Mouse (Mus musculus) layer of hippocampus, adult 2 months (tissue): Measurements from ENCODE around the gene Smyd4. TPM values are rescaled to one million over a fixed set of nuclear protein-coding genes. Genes with fewer than 3 reads are reported as not detected.
A peak's percentile ranks its signal among the peaks of the same experiment; 100 is the strongest.
"Not testable (repeated sequence)": the region's sequence is repeated elsewhere in the genome, so short reads cannot be mapped to it uniquely, and the experiment has no call there.

Experiments used
- DNase-seq, 2 experiments: peaks; one replicate each; pipeline ENCODE4 v3.0.0; 2022; ENCODE audit warnings: low spot score in 2 of 2
- H3K27ac ChIP-seq: fragments of 200-600 bp; 2 replicates; pipeline ENCODE4 v1.8.1; 2022
- H3K4me3 ChIP-seq: fragments of 200-600 bp; 2 replicates; pipeline ENCODE4 v1.8.1; 2022; ENCODE audit warnings: mild to moderate bottlenecking
- CTCF ChIP-seq: fragments of 200-600 bp; conservative IDR thresholded peaks from 2 replicates; pipeline ENCODE4 v1.8.1; 2022; ENCODE audit warnings: antibody characterized with exemption, mild to moderate bottlenecking, moderate library complexity
- total RNA-seq, 2 experiments: library from RNA; stranded (reverse); gene quantifications; 2 replicates each; pipeline ENCODE4 v1.2.3; 2021

The Smyd4 gene
- total RNA-seq, 2 experiments from 2014 or later, result 14.9 to 16.7 TPM

- Histone ChIP-seq H3K27ac (no peak overlapping the region), H3K4me3 (no peak overlapping the region)
- no peak for TF ChIP-seq CTCF
- DNase-seq, result no peak
These were observed 3.0 kb downstream of the Smyd4 start for GRCm38 (mm10) chr11:75351225-75351624.

- TF ChIP-seq CTCF, result no peak
- Histone ChIP-seq H3K4me3 (no peak overlapping the region), H3K27ac (no peak overlapping the region)
- DNase-seq, result no peak
These were observed 7.2 kb downstream of the Smyd4 start for GRCm38 (mm10) chr11:75355475-75355874.

GRCm38 (mm10) chr11:75377125-75377524 lies 28.9 kb downstream of the Smyd4 start:
- H3K4me3 ChIP-seq, result no peak overlapping the region
- no peak for DNase-seq
- H3K27ac ChIP-seq, result no peak overlapping the region
- TF ChIP-seq CTCF, result no peak

GRCm38 (mm10) chr11:75378786-75379185 lies 30.6 kb downstream of the Smyd4 start:
- not testable (repeated sequence) for H3K27ac ChIP-seq, H3K4me3 ChIP-seq, DNase-seq

GRCm38 (mm10) chr11:75383529-75383928 lies 35.3 kb downstream of the Smyd4 start:
- not testable (repeated sequence) for H3K27ac ChIP-seq, H3K4me3 ChIP-seq, DNase-seq

GRCm38 (mm10) chr11:75395611-75396010 lies 47.4 kb downstream of the Smyd4 start:
- peak overlapping the region; percentile 90 for H3K27ac ChIP-seq
- DNase-seq, result no peak
- no peak for TF ChIP-seq CTCF
- no peak overlapping the region for H3K4me3 ChIP-seq

GRCm38 (mm10) chr11:75397452-75397851 lies 49.2 kb downstream of the Smyd4 start:
- DNase-seq, result peak in 1 of 2 experiments; percentile 33
- Histone ChIP-seq H3K4me3 (no peak overlapping the region), H3K27ac (peak overlapping the region; percentile 90)
- TF ChIP-seq CTCF, result no peak

GRCm38 (mm10) chr11:75399411-75399841 lies 51.2 kb downstream of the Smyd4 start:
- DNase-seq, result peak; percentile 36 to 79
- TF ChIP-seq CTCF, result no peak
- Histone ChIP-seq H3K27ac (peak overlapping the region; percentile 90), H3K4me3 (no peak overlapping the region)

- Histone ChIP-seq H3K27ac (peak overlapping the region; percentile 90), H3K4me3 (no peak overlapping the region)
- DNase-seq, result peak; percentile 42 to 48
- TF ChIP-seq CTCF, result no peak
These were observed 51.9 kb downstream of the Smyd4 start for GRCm38 (mm10) chr11:75400099-75400498.

GRCm38 (mm10) chr11:75402271-75402690 lies 54.0 kb downstream of the Smyd4 start:
- peak; percentile 85 for TF ChIP-seq CTCF
- Histone ChIP-seq H3K27ac (peak overlapping the region; percentile 76), H3K4me3 (no peak overlapping the region)
- peak; percentile 62 to 63 for DNase-seq

- H3K27ac ChIP-seq, result peak overlapping the region; percentile 76
- H3K4me3 ChIP-seq, result no peak overlapping the region
- no peak for DNase-seq
- no peak for TF ChIP-seq CTCF
These were observed 55.2 kb downstream of the Smyd4 start for GRCm38 (mm10) chr11:75403301-75404052.

- no peak for TF ChIP-seq CTCF
- no peak overlapping the region for H3K4me3 ChIP-seq
- no peak for DNase-seq
- no peak overlapping the region; the same call in 1 of the 2 replicates for H3K27ac ChIP-seq
These were observed 56.6 kb downstream of the Smyd4 start for GRCm38 (mm10) chr11:75404801-75405200.

GRCm38 (mm10) chr11:75406104-75406503 lies 57.9 kb downstream of the Smyd4 start:
- Histone ChIP-seq H3K4me3 (no peak overlapping the region), H3K27ac (no peak overlapping the region)
- TF ChIP-seq CTCF, result no peak
- no peak for DNase-seq

GRCm38 (mm10) chr11:75406865-75407264 lies 58.6 kb downstream of the Smyd4 start:
- Histone ChIP-seq H3K27ac (no peak overlapping the region), H3K4me3 (no peak overlapping the region)
- TF ChIP-seq CTCF, result peak; percentile 81
- no peak for DNase-seq
